Mouse (Mus musculus) embryonic facial prominence, embryonic 11.5 days (tissue): ENCODE results near the gene Mrpl11. TPM values are rescaled to one million over a fixed set of nuclear protein-coding genes. Genes with fewer than 3 reads are reported as not detected.
"Not testable (repeated sequence)": the region's sequence is repeated elsewhere in the genome, so short reads cannot be mapped to it uniquely, and the experiment has no call there.

Source experiments
- ATAC-seq: fragments of 200-750 bp; cut with Nextera tagmentation; replicated peaks from 2 replicates; pipeline ENCODE4 v1.8.0; 2017; ENCODE audit warnings: low read depth; ENCODE audit not compliant: insufficient number of reproducible peaks, low FRiP score, low TSS enrichment
- DNase-seq: peaks from one replicate; pipeline ENCODE4 v3.0.0-alpha.2; 2015; ENCODE audit warnings: low spot score
- H3K27ac ChIP-seq: fragments of 300-500 bp; sonication (generic); replicated peaks from 2 replicates; pipeline ENCODE4 v1.5.1; 2014; ENCODE audit warnings: mild to moderate bottlenecking, low read depth, low read length, control low read depth
- H3K27me3 ChIP-seq: fragments of 300-500 bp; sonication (generic); 2 replicates; pipeline ENCODE4 v1.6.1; 2014; ENCODE audit warnings: mild to moderate bottlenecking, low read length, moderate library complexity, mixed read lengths; ENCODE audit not compliant: control insufficient read depth, insufficient read depth
- H3K36me3 ChIP-seq: fragments of 300-500 bp; sonication (generic); replicated peaks from 2 replicates; pipeline ENCODE4 v1.6.1; 2014; ENCODE audit warnings: low read depth, mild to moderate bottlenecking, low read length, moderate library complexity, mixed read lengths; ENCODE audit not compliant: control insufficient read depth, insufficient read depth
- H3K4me1 ChIP-seq: fragments of 300-500 bp; sonication (generic); 2 replicates; pipeline ENCODE4 v1.6.1; 2014; ENCODE audit warnings: low read length, mixed read lengths; ENCODE audit not compliant: control insufficient read depth, insufficient read depth
- H3K4me2 ChIP-seq: fragments of 300-500 bp; sonication (generic); 2 replicates; pipeline ENCODE4 v1.6.1; 2014; ENCODE audit warnings: low read depth, mild to moderate bottlenecking, control low read depth, low read length, moderate library complexity
- H3K4me3 ChIP-seq: fragments of 300-500 bp; sonication (generic); 2 replicates; pipeline ENCODE4 v1.5.1; 2014; ENCODE audit warnings: low read depth, low read length, control low read depth
- H3K9ac ChIP-seq: fragments of 300-500 bp; sonication (generic); replicated peaks from 2 replicates; pipeline ENCODE4 v1.6.1; 2014; ENCODE audit warnings: mild to moderate bottlenecking, control low read depth, low read length
- H3K9me3 ChIP-seq: fragments of 300-500 bp; sonication (generic); replicated peaks from 2 replicates; pipeline ENCODE4 v1.6.1; 2016; ENCODE audit warnings: mild to moderate bottlenecking, low read length, inconsistent platforms, mixed read lengths; ENCODE audit not compliant: control insufficient read depth
- WGBS: fragments of 180-500 bp; shearing (Covaris S2); extraction: QIAGEN DNeasy Blood & Tissue Kit; methylation state at CpG from one replicate; pipeline ENCODE4 v1.1.7; 2014; 5-methylcytosine and 5-hydroxymethylcytosine counted together
- polyA plus RNA-seq: library from polyadenylated mRNA; unstranded; fragments of >200 nt; fragmentation: Nextera tagmentation; extraction: Ambion mirVana; gene quantifications from 2 replicates; pipeline ENCODE4 v1.2.1, GENCODE M21; 2014

Mrpl11 gene
- polyA plus RNA-seq, 1 experiment from 2014 or later: 164 TPM

DNA sequence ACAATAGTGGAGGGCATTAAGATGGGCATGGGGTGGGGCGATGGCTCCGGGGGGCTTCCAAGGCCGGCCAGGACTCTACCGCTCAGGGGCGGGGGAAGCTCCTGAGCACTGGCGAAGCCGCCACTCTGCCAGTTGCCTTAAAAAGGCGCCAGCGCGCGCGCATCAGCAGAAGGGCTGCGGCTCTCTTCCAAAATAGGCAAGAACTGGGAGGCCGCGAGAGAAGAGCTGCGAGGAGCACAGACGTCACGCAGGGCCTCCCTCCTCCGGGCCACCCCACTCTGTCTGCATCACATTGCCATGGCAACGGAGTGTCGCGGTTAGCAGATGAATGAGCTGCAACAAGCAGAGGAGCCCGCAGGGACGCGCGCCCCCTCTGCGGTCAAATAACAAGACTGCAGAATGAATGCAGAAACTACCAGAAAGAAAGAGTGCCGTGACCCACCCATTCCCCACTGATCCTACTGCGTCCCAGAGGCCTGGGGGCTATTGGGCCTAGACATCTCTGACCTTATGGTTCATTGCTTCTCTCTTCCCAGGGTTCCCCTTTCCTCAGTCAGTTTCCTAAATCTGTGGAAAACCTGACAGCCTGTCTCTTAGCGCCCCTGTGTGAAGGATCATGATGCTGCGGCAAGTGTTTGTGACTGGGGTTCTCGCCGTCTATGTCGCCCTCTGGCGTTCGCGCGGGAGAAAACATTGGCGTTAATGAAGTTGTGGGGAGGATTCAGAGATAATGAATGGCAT is 39.9 kb downstream of the Mrpl11 start:
- Histone ChIP-seq H3K4me2 (peak overlapping the region; percentile 35), H3K9ac (peak overlapping the region; percentile 26; the same call in 1 of the 2 replicates), H3K4me1 (0 out of 2 replicates have a peak, but pooled peaks cover 2% of the 10 kb centered on the region), H3K27ac (no peak overlapping the region), H3K4me3 (peak overlapping the region; percentile 19; the same call in 1 of the 2 replicates), H3K9me3 (no peaks in the 10 kb centered on the region), H3K36me3 (no peaks in the 10 kb centered on the region), H3K27me3 (no peaks in the 10 kb centered on the region)
- ATAC-seq: peak; percentile 91
- peak; percentile 92 for DNase-seq
- WGBS: under 1% methylated on average over 39 of the region's 39 CpGs

DNA sequence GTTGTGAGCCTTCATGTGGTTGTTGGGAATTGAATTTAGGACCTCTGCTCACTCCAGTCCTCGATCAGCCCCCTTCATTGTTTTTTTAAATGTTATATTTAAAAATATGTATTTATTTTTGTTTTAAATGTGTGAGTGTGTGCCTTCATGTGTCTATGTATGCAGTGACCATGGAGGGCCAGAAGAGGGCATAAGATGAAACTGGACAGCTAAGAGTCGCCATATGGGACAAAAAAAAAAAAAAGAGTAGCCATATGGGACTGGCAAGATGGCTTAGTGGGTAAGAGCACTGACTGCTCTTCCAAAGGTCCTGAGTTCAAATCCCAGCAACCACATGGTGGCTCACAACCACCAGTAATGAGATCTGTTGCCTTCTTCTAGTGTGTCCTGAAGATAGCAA is 41.7 kb downstream of the Mrpl11 start:
- H3K27ac ChIP-seq, H3K27me3 ChIP-seq, DNase-seq, H3K4me1 ChIP-seq, ATAC-seq, H3K4me2 ChIP-seq, H3K36me3 ChIP-seq, H3K4me3 ChIP-seq, H3K9me3 ChIP-seq, H3K9ac ChIP-seq: not testable (repeated sequence)
- WGBS: 61% methylated on average over 2 of the region's 2 CpGs

DNA sequence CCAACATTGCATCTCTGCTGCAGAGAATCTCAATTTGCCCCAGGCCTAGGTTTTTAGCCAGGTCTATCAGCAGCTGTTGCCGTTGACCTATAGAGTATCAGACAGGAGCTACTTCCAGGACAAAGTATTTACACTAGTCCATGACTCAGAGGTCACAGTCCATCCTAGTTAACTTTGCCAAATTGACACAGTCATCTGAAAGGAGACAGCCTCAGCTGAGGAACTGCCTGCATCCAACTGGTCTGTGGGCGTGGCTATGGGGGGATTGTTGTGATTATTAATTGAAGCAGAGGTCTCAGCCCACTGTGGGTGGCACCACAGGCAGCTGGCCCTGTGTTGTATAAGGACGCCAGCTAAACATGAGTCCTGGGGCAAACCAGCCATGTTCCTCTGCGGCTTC is 43.0 kb downstream of the Mrpl11 start:
- Histone ChIP-seq H3K9me3 (no peaks in the 10 kb centered on the region), H3K27me3 (no peaks in the 10 kb centered on the region), H3K36me3 (no peaks in the 10 kb centered on the region), H3K27ac (no peak overlapping the region), H3K4me1 (0 out of 2 replicates have a peak, but pooled peaks cover 2% of the 10 kb centered on the region), H3K9ac (no peak overlapping the region), H3K4me2 (no peak overlapping the region), H3K4me3 (no peak overlapping the region)
- WGBS: 70% methylated on average over 4 of the region's 4 CpGs
- DNase-seq (no peak), ATAC-seq (no peak)

- Histone ChIP-seq H3K27ac (no peak overlapping the region), H3K27me3 (no peaks in the 10 kb centered on the region), H3K36me3 (no peaks in the 10 kb centered on the region), H3K4me2 (no peak overlapping the region), H3K9ac (no peak overlapping the region), H3K9me3 (no peaks in the 10 kb centered on the region), H3K4me3 (no peak overlapping the region), H3K4me1 (no peaks in the 10 kb centered on the region)
- 70% methylated on average over 8 of the region's 8 CpGs for WGBS
- DNase-seq (no peak), ATAC-seq (no peak)
Measured at GRCm38 (mm10) chr19:5013138-5013537, 51.2 kb downstream of the Mrpl11 start.

GRCm38 (mm10) chr19:5014961-5015398 is 53.0 kb downstream of the Mrpl11 start:
- no peaks in the 10 kb centered on the region for H3K4me1 ChIP-seq
- no peak overlapping the region for H3K27ac ChIP-seq
- H3K4me3 ChIP-seq: no peak overlapping the region
- no peaks in the 10 kb centered on the region for H3K9me3 ChIP-seq
- ATAC-seq (no peak), DNase-seq (peak; percentile 70)
- 17% methylated on average over 8 of the region's 8 CpGs for WGBS
- no peak overlapping the region for H3K9ac ChIP-seq
- H3K4me2 ChIP-seq: no peak overlapping the region
- H3K27me3 ChIP-seq: no peaks in the 10 kb centered on the region
- no peaks in the 10 kb centered on the region for H3K36me3 ChIP-seq

GRCm38 (mm10) chr19:5016221-5016742 is 54.3 kb downstream of the Mrpl11 start:
- Histone ChIP-seq H3K4me3 (no peak overlapping the region), H3K36me3 (no peaks in the 10 kb centered on the region), H3K9ac (no peak overlapping the region), H3K4me2 (no peak overlapping the region), H3K27me3 (no peaks in the 10 kb centered on the region), H3K4me1 (no peaks in the 10 kb centered on the region), H3K9me3 (no peaks in the 10 kb centered on the region), H3K27ac (no peak overlapping the region)
- DNase-seq (peak; percentile 38), ATAC-seq (no peak)
- WGBS: 37% methylated on average over 10 of the region's 10 CpGs

Other genes starting within 250 kb of the Mrpl11 start
- gene Rbm4b, start 205.7 kb upstream of the Mrpl11 start, polyA plus RNA-seq: 110 and 116 TPM in 2 replicates
- gene Rbm4, start 168.2 kb upstream of the Mrpl11 start, polyA plus RNA-seq: 92.9 and 109 TPM in 2 replicates
- 18.4 and 25.8 TPM in 2 replicates for gene Gm21992, start 150.5 kb upstream of the Mrpl11 start, polyA plus RNA-seq
- gene Rbm14, start 150.5 kb upstream of the Mrpl11 start, polyA plus RNA-seq: 110 and 111 TPM in 2 replicates
- gene Ccs, start 122.8 kb upstream of the Mrpl11 start, polyA plus RNA-seq: 44.9 and 45.8 TPM in 2 replicates
- not detected in 2 replicates for gene Ccdc87, start 122.8 kb upstream of the Mrpl11 start, polyA plus RNA-seq
- 20.9 and 30.3 TPM in 2 replicates for gene Ctsf, start 107.0 kb upstream of the Mrpl11 start, polyA plus RNA-seq
- 4.3 and 5.6 TPM in 2 replicates for gene Actn3, start 84.2 kb upstream of the Mrpl11 start, polyA plus RNA-seq
- gene Zdhhc24, start 83.5 kb upstream of the Mrpl11 start, polyA plus RNA-seq: 7.4 and 8.7 TPM in 2 replicates
- gene Bbs1, start 55.5 kb upstream of the Mrpl11 start, polyA plus RNA-seq: 4.7 and 4.8 TPM in 2 replicates
- gene Dpp3, start 33.9 kb upstream of the Mrpl11 start, polyA plus RNA-seq: 133 and 138 TPM in 2 replicates
- gene Peli3, start 19.0 kb upstream of the Mrpl11 start, polyA plus RNA-seq: 1.7 TPM in 2 replicates
- gene Npas4, start 28.2 kb downstream of the Mrpl11 start, polyA plus RNA-seq: not detected in 2 replicates
- 3.9 and 4.4 TPM in 2 replicates for gene Slc29a2, start 61.7 kb downstream of the Mrpl11 start, polyA plus RNA-seq
- gene B4gat1, start 76.7 kb downstream of the Mrpl11 start, polyA plus RNA-seq: 38.5 and 40.8 TPM in 2 replicates
- gene AC124502.3, start 76.7 kb downstream of the Mrpl11 start, polyA plus RNA-seq: 0.96 and 1.6 TPM in 2 replicates
- 47.5 and 47.9 TPM in 2 replicates for gene Brms1, start 79.2 kb downstream of the Mrpl11 start, polyA plus RNA-seq
- 0.99 and 1.2 TPM in 2 replicates for gene Rin1, start 88.3 kb downstream of the Mrpl11 start, polyA plus RNA-seq
- 43.1 and 48.4 TPM in 2 replicates for gene Cd248, start 105.9 kb downstream of the Mrpl11 start, polyA plus RNA-seq
- gene Tmem151a, start 123.4 kb downstream of the Mrpl11 start, polyA plus RNA-seq: 1.8 and 2.1 TPM in 2 replicates
- 62.8 and 75.8 TPM in 2 replicates for gene Yif1a, start 126.4 kb downstream of the Mrpl11 start, polyA plus RNA-seq
- gene Cnih2, start 136.4 kb downstream of the Mrpl11 start, polyA plus RNA-seq: 48.9 and 54.0 TPM in 2 replicates
- 214 and 235 TPM in 2 replicates for gene Rab1b, start 144.9 kb downstream of the Mrpl11 start, polyA plus RNA-seq
- 18.9 and 19.8 TPM in 2 replicates for gene Klc2, start 156.4 kb downstream of the Mrpl11 start, polyA plus RNA-seq